Mouse (Mus musculus) stomach, embryonic 16.5 days (tissue): ENCODE results near the gene Mboat1. TPM values are rescaled to one million over a fixed set of nuclear protein-coding genes. Genes with fewer than 3 reads are reported as not detected.

Source experiments
- ATAC-seq: fragments of 200-750 bp; cut with Nextera tagmentation; 2 replicates; pipeline ENCODE4 v1.8.0; 2017; ENCODE audit warnings: moderate number of reproducible peaks, moderate TSS enrichment; ENCODE audit not compliant: insufficient read depth, low FRiP score
- H3K27ac ChIP-seq: fragments of 300-500 bp; sonication (generic); 2 replicates; pipeline ENCODE4 v1.5.1; 2014; ENCODE audit warnings: low read length
- H3K27me3 ChIP-seq: fragments of 300-500 bp; sonication (generic); 2 replicates; pipeline ENCODE4 v1.6.1; 2014; ENCODE audit warnings: low read length, control low read depth, mixed read lengths; ENCODE audit not compliant: control insufficient read depth, insufficient read depth
- H3K36me3 ChIP-seq: fragments of 300-500 bp; sonication (generic); 2 replicates; pipeline ENCODE4 v1.6.1; 2014; ENCODE audit warnings: low read length; ENCODE audit not compliant: control insufficient read depth, insufficient read depth
- H3K4me1 ChIP-seq: fragments of 300-500 bp; sonication (generic); 2 replicates; pipeline ENCODE4 v1.6.1; 2014; ENCODE audit warnings: low read length, control low read depth, mixed read lengths; ENCODE audit not compliant: control insufficient read depth, insufficient read depth
- H3K4me2 ChIP-seq: fragments of 300-500 bp; sonication (generic); 2 replicates; pipeline ENCODE4 v1.6.1; 2014; ENCODE audit warnings: low read depth, low read length, mixed read lengths
- H3K4me3 ChIP-seq: fragments of 300-500 bp; sonication (generic); replicated peaks from 2 replicates; pipeline ENCODE4 v1.5.1; 2014; ENCODE audit warnings: mild to moderate bottlenecking, low read length
- H3K9ac ChIP-seq: fragments of 300-500 bp; sonication (generic); 2 replicates; pipeline ENCODE4 v1.6.1; 2014; ENCODE audit warnings: low read length
- H3K9me3 ChIP-seq: fragments of 300-500 bp; sonication (generic); replicated peaks from 2 replicates; pipeline ENCODE4 v1.6.1; 2016; ENCODE audit warnings: low read length, control low read depth; ENCODE audit not compliant: control insufficient read depth
- WGBS: fragments of 180-500 bp; shearing (Covaris S2); extraction: QIAGEN DNeasy Blood & Tissue Kit; methylation state at CpG from one replicate; pipeline ENCODE4 v1.1.7; 2014; 5-methylcytosine and 5-hydroxymethylcytosine counted together
- polyA plus RNA-seq: library from polyadenylated mRNA; unstranded; fragments of >200 nt; fragmentation: Nextera tagmentation; extraction: Ambion mirVana; gene quantifications from 2 replicates; pipeline ENCODE4 v1.2.1, GENCODE M21; 2015

Gene Mboat1
- polyA plus RNA-seq, 1 experiment from 2014 or later = 68.9 TPM

DNA sequence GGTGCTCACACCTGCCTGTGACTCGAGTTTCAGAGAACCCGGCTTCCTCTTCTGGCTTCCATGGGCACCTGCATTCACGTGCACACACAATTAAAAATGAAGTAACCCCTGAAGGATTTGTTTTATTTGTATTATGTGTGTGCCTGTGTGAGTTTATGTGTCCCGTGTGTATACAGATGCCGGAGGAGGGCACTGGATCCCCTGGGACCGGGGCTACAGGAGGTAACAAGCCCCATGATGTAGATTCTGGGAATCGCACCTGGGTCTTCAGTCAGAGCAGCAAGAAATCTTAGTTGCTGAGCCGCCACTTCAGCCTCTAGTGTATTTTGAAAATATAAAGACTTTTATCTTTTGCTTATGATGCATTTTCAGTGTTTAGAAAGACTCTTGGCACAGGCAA lies 60.4 kb downstream of the Mboat1 start:
- H3K9ac ChIP-seq = no peak overlapping the region
- no peak overlapping the region for H3K27ac ChIP-seq
- peaks cover 11% of the 10 kb centered on the region for H3K4me1 ChIP-seq
- no peaks in the 10 kb centered on the region for H3K36me3 ChIP-seq
- no peak for ATAC-seq
- H3K9me3 ChIP-seq = no peaks in the 10 kb centered on the region
- H3K27me3 ChIP-seq = no peaks in the 10 kb centered on the region
- 83% methylated on average over 8 of the region's 8 CpGs for WGBS
- no peak overlapping the region for H3K4me2 ChIP-seq
- H3K4me3 ChIP-seq = no peak overlapping the region

DNA sequence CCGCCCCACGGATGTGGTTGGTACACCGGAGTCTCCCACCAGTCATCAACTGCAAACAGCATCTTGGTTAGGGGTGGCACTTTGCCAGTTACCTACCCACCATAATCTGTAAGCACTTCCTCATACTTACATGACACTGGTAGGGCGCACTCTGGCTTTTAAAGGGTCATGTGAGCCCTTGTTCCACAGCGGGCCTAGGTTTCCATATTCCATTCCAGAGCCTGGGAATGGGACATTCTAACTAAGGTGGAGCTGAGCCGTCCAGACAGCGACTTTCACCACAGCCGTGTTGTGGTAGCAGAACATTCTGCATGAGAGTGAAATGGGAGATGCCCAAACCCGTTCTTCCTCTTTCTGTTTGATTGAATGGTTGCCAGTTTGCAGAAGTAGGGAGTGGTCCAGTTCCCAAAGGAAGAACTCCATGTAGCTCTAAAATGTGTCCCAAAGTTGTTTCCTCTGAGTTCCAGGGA lies 61.8 kb downstream of the Mboat1 start:
- H3K27ac ChIP-seq = peak overlapping the region; percentile 72
- no peaks in the 10 kb centered on the region for H3K36me3 ChIP-seq
- WGBS = 65% methylated on average over 9 of the region's 9 CpGs
- H3K4me1 ChIP-seq = peaks cover 6% of the 10 kb centered on the region; the same call in 1 of the 2 replicates
- no peaks in the 10 kb centered on the region for H3K9me3 ChIP-seq
- peak; percentile 37; the same call in 1 of the 2 replicates for ATAC-seq
- no peak overlapping the region for H3K9ac ChIP-seq
- no peak overlapping the region for H3K4me3 ChIP-seq
- no peak overlapping the region for H3K4me2 ChIP-seq
- H3K27me3 ChIP-seq = no peaks in the 10 kb centered on the region

DNA sequence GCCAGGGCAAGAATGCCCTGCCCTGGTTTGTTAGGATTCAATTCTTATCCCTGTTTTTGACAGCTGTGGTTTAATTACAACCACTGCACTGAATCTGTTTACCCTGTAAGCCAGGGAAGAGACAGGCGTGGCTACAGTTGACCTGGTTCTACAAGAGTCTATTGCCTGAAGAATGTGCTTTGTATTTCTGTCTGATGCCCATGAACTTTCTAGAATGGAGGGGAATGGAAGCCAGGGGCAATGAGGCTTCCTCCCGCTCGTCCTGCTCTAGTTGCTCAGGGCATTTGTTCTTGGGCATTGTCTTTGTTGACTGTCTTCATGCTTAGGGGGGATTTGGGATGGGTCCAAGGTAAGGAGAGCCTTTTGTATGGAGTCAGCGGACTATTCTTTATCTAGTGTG lies 63.5 kb downstream of the Mboat1 start:
- H3K4me1 ChIP-seq = peaks cover 3% of the 10 kb centered on the region; the same call in 1 of the 2 replicates
- H3K9me3 ChIP-seq = no peaks in the 10 kb centered on the region
- no peak overlapping the region for H3K9ac ChIP-seq
- no peaks in the 10 kb centered on the region for H3K27me3 ChIP-seq
- no peak overlapping the region for H3K4me3 ChIP-seq
- 0 out of 2 replicates have a peak overlapping the region, but pooled peaks have one; percentile 1 for H3K27ac ChIP-seq
- no peak for ATAC-seq
- 80% methylated on average over 4 of the region's 4 CpGs for WGBS
- H3K36me3 ChIP-seq = no peaks in the 10 kb centered on the region
- H3K4me2 ChIP-seq = no peak overlapping the region

DNA sequence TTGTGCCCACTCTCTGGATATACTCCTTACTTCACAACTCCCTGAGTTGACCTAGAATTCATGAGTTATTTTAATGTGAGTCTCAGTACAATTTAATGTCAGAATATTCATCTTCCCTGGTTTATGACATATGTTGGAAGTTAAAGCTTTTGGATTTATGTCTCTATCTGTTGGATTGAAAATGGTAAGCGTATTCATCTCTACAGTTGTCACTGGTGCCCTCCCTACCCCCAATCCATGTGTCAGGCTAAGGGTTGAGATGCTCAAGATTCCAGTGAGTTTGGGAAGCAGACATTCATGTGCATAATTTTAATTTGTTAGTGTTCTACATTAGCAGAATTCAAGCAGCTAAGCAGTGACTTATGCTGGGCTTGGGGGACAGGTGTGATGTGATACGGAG lies 64.4 kb downstream of the Mboat1 start:
- no peaks in the 10 kb centered on the region for H3K27me3 ChIP-seq
- no peak for ATAC-seq
- H3K9me3 ChIP-seq = no peaks in the 10 kb centered on the region
- no peak overlapping the region for H3K9ac ChIP-seq
- H3K4me2 ChIP-seq = no peak overlapping the region
- 89% methylated on average over 2 of the region's 2 CpGs for WGBS
- H3K4me1 ChIP-seq = peaks cover 3% of the 10 kb centered on the region; the same call in 1 of the 2 replicates
- no peak overlapping the region for H3K27ac ChIP-seq
- no peaks in the 10 kb centered on the region for H3K36me3 ChIP-seq
- H3K4me3 ChIP-seq = no peak overlapping the region

DNA sequence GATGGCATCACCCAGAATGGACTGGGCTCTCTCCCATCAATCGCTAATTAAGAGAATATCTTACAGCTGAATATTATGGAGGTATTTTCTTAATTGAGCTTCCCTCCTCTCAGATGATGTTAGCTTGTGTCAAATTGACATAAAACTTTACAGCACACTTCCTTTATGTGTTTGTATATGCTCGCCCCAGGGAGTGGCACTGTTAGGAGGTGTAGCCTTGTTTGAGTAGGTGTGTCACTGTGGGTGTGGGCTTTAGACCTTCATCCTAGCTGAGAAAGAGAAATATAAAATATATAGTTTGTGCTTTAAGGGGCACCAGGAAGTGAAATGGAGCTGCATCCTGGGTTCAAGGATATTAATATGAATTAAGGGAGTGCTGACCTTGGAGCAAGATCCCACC lies 66.7 kb downstream of the Mboat1 start:
- ATAC-seq = peak; percentile 75; the same call in 1 of the 2 replicates
- no peaks in the 10 kb centered on the region for H3K36me3 ChIP-seq
- WGBS = 68% methylated on average over 2 of the region's 2 CpGs
- H3K27me3 ChIP-seq = no peaks in the 10 kb centered on the region
- no peaks in the 10 kb centered on the region for H3K9me3 ChIP-seq
- no peak overlapping the region for H3K4me3 ChIP-seq
- peak overlapping the region; percentile 55 for H3K27ac ChIP-seq
- no peak overlapping the region for H3K4me2 ChIP-seq
- H3K9ac ChIP-seq = no peak overlapping the region
- H3K4me1 ChIP-seq = peaks cover 3% of the 10 kb centered on the region; the same call in 1 of the 2 replicates

DNA sequence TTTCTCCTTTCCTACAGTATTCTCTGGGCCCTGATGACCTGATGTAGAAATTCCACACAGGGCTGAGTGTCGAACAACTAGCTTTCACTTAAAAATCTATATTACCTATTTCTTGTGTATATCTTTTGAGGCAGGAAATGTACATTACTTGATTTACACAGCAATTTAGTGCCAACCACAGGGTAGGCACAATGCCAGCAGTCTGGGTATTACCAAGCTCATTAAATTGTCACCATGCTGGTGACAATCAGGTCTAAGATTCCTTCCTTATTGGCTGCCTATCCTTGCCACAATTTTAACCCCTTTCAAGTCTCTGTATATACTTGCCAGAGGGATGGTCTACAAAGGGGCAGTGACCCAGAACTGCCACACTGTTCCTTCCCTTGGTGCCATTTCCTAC lies 71.9 kb downstream of the Mboat1 start:
- H3K27me3 ChIP-seq = no peaks in the 10 kb centered on the region
- no peaks in the 10 kb centered on the region for H3K4me1 ChIP-seq
- H3K36me3 ChIP-seq = no peaks in the 10 kb centered on the region
- H3K9ac ChIP-seq = no peak overlapping the region
- H3K4me3 ChIP-seq = no peak overlapping the region
- no peak overlapping the region for H3K4me2 ChIP-seq
- 74% methylated on average over 1 of the region's 1 CpGs for WGBS
- no peak overlapping the region for H3K27ac ChIP-seq
- ATAC-seq = no peak
- H3K9me3 ChIP-seq = no peaks in the 10 kb centered on the region

DNA sequence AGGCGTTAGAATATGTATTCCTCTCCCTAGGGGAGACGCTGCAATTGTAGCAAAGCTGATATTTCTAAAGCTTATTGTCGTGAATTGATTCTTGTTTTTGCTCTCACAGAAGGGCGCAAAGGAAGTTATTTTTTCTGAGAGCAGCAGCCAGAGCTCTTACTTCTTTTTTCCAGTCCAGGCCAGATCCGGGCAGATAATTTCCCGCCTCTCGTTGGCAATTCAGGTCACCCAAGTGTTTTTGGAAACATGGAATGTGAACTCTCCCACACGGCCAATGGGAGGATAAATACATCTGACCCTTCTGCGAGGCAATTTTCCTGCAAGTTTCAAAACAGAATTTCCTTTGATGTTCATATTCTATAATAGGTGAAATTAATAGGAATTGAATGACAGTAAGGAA lies 77.0 kb downstream of the Mboat1 start:
- Histone ChIP-seq H3K27me3 (no peaks in the 10 kb centered on the region), H3K9ac (no peak overlapping the region), H3K27ac (no peak overlapping the region), H3K9me3 (no peaks in the 10 kb centered on the region), H3K4me1 (no peaks in the 10 kb centered on the region), H3K36me3 (no peaks in the 10 kb centered on the region), H3K4me3 (no peak overlapping the region), H3K4me2 (no peak overlapping the region)
- ATAC-seq = no peak
- WGBS = 69% methylated on average over 9 of the region's 9 CpGs

DNA sequence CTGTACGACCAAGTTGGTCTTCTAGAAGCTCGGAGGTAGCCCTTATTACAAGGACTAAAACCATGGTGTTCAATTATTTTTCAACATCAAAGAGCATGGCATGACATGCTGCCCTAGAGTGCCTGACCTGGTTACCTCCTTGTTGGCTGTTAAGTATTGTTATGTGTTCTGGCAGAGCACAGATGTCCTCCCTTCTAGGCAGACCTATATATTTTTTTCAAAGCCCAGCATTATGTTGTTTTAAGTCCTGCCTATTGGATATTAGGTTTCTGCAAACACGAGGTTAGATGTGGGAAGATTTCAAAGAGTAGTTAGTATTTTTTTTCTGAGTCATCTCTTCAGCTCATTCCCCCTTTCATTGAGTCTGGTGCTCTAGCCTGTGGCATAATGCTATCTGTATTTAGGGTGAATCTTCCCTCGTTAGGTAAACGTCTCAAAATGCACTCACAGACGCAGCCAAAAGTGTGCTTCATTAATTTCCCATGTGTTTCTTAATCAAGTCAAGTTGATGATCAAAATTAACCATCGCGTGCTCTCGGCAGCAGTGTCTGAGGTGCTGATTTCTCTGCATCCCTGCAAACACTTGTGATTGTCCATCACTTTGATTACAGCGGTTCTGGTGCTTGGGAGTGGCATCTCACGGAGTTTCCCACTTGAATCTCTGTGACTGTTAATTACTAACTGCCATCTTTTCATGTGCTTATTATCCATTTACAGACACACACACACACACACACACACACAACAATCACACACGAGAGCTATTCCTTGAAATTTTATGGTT lies 81.5 kb downstream of the Mboat1 start:
- no peaks in the 10 kb centered on the region for H3K36me3 ChIP-seq
- no peaks in the 10 kb centered on the region for H3K9me3 ChIP-seq

DNA sequence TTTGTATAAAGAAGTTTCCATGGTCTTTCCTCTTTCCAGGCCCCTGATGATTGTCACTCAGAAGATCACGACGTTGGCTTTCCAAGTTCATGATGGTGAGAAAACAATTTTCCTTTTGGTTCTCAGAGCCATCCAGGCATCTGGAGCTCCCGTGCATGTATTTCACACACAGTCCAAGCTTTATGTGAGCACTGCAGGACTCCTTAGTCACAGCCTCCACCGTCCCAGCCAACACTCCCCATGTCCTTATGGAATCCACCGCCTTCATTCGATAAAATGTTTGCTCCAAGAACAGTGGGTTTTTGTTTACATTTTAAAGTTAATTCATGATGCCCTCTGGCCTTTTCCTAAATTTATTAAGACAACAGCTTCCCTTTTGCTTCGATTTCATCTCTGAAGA lies 83.3 kb downstream of the Mboat1 start:
- Histone ChIP-seq H3K4me1 (no peaks in the 10 kb centered on the region), H3K9me3 (no peaks in the 10 kb centered on the region), H3K27ac (no peak overlapping the region), H3K36me3 (peaks cover 5% of the 10 kb centered on the region; the same call in 1 of the 2 replicates), H3K4me2 (no peak overlapping the region), H3K27me3 (no peaks in the 10 kb centered on the region), H3K9ac (no peak overlapping the region), H3K4me3 (no peak overlapping the region)
- ATAC-seq = no peak
- WGBS = 66% methylated on average over 7 of the region's 7 CpGs

More for the DNA sequence above, 81.5 kb downstream of the Mboat1 start:
- no peak overlapping the region for H3K4me3 ChIP-seq
- H3K4me1 ChIP-seq = no peaks in the 10 kb centered on the region
- H3K27ac ChIP-seq = no peak overlapping the region
- 79% methylated on average over 12 of the region's 12 CpGs for WGBS
- H3K9ac ChIP-seq = no peak overlapping the region
- no peak for ATAC-seq
- no peaks in the 10 kb centered on the region for H3K27me3 ChIP-seq
- H3K4me2 ChIP-seq = no peak overlapping the region
